Mouse (Mus musculus): Measurements from ENCODE around the gene Inpp5k. TPM values are rescaled to one million over a fixed set of nuclear protein-coding genes. Genes with fewer than 3 reads are reported as not detected.
"Not testable (repeated sequence)": the region's sequence is repeated elsewhere in the genome, so short reads cannot be mapped to it uniquely, and the experiment has no call there.

Inpp5k gene
- polyA plus RNA-seq, 1 experiment, result 15.2 TPM

GRCm38 (mm10) chr11:75594431-75594830 lies 36.4 kb upstream of the Inpp5k start:
- Histone ChIP-seq H3K4me3 (ENCODE audit: insufficient read depth, low read length) (no peak overlapping the region), H3K4me1 (ENCODE audit: control insufficient read depth, insufficient read depth, low read length) (peaks cover 5% of the 10 kb centered on the region; the same call in 1 of the 2 replicates), H3K27ac (ENCODE audit: insufficient read depth, low read length) (no peak overlapping the region)
- TF ChIP-seq CTCF (IDR thresholded peaks at IDR 0.05; ENCODE audit: borderline replicate concordance, insufficient read depth, low read length) (no peak), POLR2A (IDR thresholded peaks at IDR 0.05; ENCODE audit: low read depth, low read length) (no peak)

- H3K4me3 ChIP-seq (ENCODE audit: insufficient read depth, low read length), result no peak overlapping the region
- TF ChIP-seq CTCF (IDR thresholded peaks at IDR 0.05; ENCODE audit: borderline replicate concordance, insufficient read depth, low read length), result no peak
- TF ChIP-seq POLR2A (IDR thresholded peaks at IDR 0.05; ENCODE audit: low read depth, low read length), result no peak
- H3K4me1 ChIP-seq (ENCODE audit: control insufficient read depth, insufficient read depth, low read length), result peaks cover 5% of the 10 kb centered on the region; the same call in 1 of the 2 replicates
- H3K27ac ChIP-seq (ENCODE audit: insufficient read depth, low read length), result no peak overlapping the region
Measured at GRCm38 (mm10) chr11:75595404-75595803, 35.4 kb upstream of the Inpp5k start.

- Histone ChIP-seq H3K27ac (ENCODE audit: insufficient read depth, low read length) (no peak overlapping the region), H3K4me3 (ENCODE audit: insufficient read depth, low read length) (no peak overlapping the region), H3K4me1 (ENCODE audit: control insufficient read depth, insufficient read depth, low read length) (peaks cover 5% of the 10 kb centered on the region; the same call in 1 of the 2 replicates)
- no peak for TF ChIP-seq POLR2A (IDR thresholded peaks at IDR 0.05; ENCODE audit: low read depth, low read length)
Measured at GRCm38 (mm10) chr11:75595816-75596215, 35.0 kb upstream of the Inpp5k start.

GRCm38 (mm10) chr11:75596726-75597255 lies 34.0 kb upstream of the Inpp5k start:
- no peak for TF ChIP-seq CTCF (IDR thresholded peaks at IDR 0.05; ENCODE audit: borderline replicate concordance, insufficient read depth, low read length)
- TF ChIP-seq POLR2A (IDR thresholded peaks at IDR 0.05; ENCODE audit: low read depth, low read length), result no peak
- no peak overlapping the region for H3K4me3 ChIP-seq (ENCODE audit: insufficient read depth, low read length)
- H3K27ac ChIP-seq (ENCODE audit: insufficient read depth, low read length), result no peak overlapping the region
- peaks cover 4% of the 10 kb centered on the region; the same call in 1 of the 2 replicates for H3K4me1 ChIP-seq (ENCODE audit: control insufficient read depth, insufficient read depth, low read length)

GRCm38 (mm10) chr11:75598004-75598403 lies 32.8 kb upstream of the Inpp5k start:
- H3K4me1 ChIP-seq (ENCODE audit: control insufficient read depth, insufficient read depth, low read length), result no peaks in the 10 kb centered on the region
- no peak overlapping the region for H3K27ac ChIP-seq (ENCODE audit: insufficient read depth, low read length)
- no peak for TF ChIP-seq POLR2A (IDR thresholded peaks at IDR 0.05; ENCODE audit: low read depth, low read length)
- no peak for TF ChIP-seq CTCF (IDR thresholded peaks at IDR 0.05; ENCODE audit: borderline replicate concordance, insufficient read depth, low read length)
- H3K4me3 ChIP-seq (ENCODE audit: insufficient read depth, low read length), result no peak overlapping the region

- H3K4me1 ChIP-seq (ENCODE audit: control insufficient read depth, insufficient read depth, low read length); H3K4me3 ChIP-seq (ENCODE audit: insufficient read depth, low read length); H3K27ac ChIP-seq (ENCODE audit: insufficient read depth, low read length): not testable (repeated sequence)
Measured at GRCm38 (mm10) chr11:75599802-75600201, 31.0 kb upstream of the Inpp5k start.

- Histone ChIP-seq H3K27ac (ENCODE audit: insufficient read depth, low read length) (no peak overlapping the region), H3K4me1 (ENCODE audit: control insufficient read depth, insufficient read depth, low read length) (no peaks in the 10 kb centered on the region), H3K4me3 (ENCODE audit: insufficient read depth, low read length) (no peak overlapping the region)
- TF ChIP-seq POLR2A (IDR thresholded peaks at IDR 0.05; ENCODE audit: low read depth, low read length) (no peak), CTCF (IDR thresholded peaks at IDR 0.05; ENCODE audit: borderline replicate concordance, insufficient read depth, low read length) (no peak)
Measured at GRCm38 (mm10) chr11:75604826-75605225, 26.0 kb upstream of the Inpp5k start.

- Histone ChIP-seq H3K4me3 (ENCODE audit: insufficient read depth, low read length) (no peak overlapping the region), H3K27ac (ENCODE audit: insufficient read depth, low read length) (no peak overlapping the region), H3K4me1 (ENCODE audit: control insufficient read depth, insufficient read depth, low read length) (no peaks in the 10 kb centered on the region)
- no peak for TF ChIP-seq POLR2A (IDR thresholded peaks at IDR 0.05; ENCODE audit: low read depth, low read length)
- no peak for TF ChIP-seq CTCF (IDR thresholded peaks at IDR 0.05; ENCODE audit: borderline replicate concordance, insufficient read depth, low read length)
Measured at GRCm38 (mm10) chr11:75605318-75605717, 25.5 kb upstream of the Inpp5k start.

GRCm38 (mm10) chr11:75608776-75609175 lies 22.0 kb upstream of the Inpp5k start:
- H3K4me3 ChIP-seq (ENCODE audit: insufficient read depth, low read length), result no peak overlapping the region
- no peak for TF ChIP-seq POLR2A (IDR thresholded peaks at IDR 0.05; ENCODE audit: low read depth, low read length)
- TF ChIP-seq CTCF (IDR thresholded peaks at IDR 0.05; ENCODE audit: borderline replicate concordance, insufficient read depth, low read length), result no peak
- no peaks in the 10 kb centered on the region for H3K4me1 ChIP-seq (ENCODE audit: control insufficient read depth, insufficient read depth, low read length)
- no peak overlapping the region for H3K27ac ChIP-seq (ENCODE audit: insufficient read depth, low read length)

- no peak for TF ChIP-seq CTCF (IDR thresholded peaks at IDR 0.05; ENCODE audit: borderline replicate concordance, insufficient read depth, low read length)
- no peak for TF ChIP-seq POLR2A (IDR thresholded peaks at IDR 0.05; ENCODE audit: low read depth, low read length)
- no peak overlapping the region for H3K27ac ChIP-seq (ENCODE audit: insufficient read depth, low read length)
- no peaks in the 10 kb centered on the region for H3K4me1 ChIP-seq (ENCODE audit: control insufficient read depth, insufficient read depth, low read length)
- no peak overlapping the region for H3K4me3 ChIP-seq (ENCODE audit: insufficient read depth, low read length)
Measured at GRCm38 (mm10) chr11:75610021-75610420, 20.8 kb upstream of the Inpp5k start.

GRCm38 (mm10) chr11:75614769-75615168 lies 16.0 kb upstream of the Inpp5k start:
- Histone ChIP-seq H3K4me1 (ENCODE audit: control insufficient read depth, insufficient read depth, low read length) (peaks cover 1% of the 10 kb centered on the region; the same call in 1 of the 2 replicates), H3K27ac (ENCODE audit: insufficient read depth, low read length) (no peak overlapping the region), H3K4me3 (ENCODE audit: insufficient read depth, low read length) (no peak overlapping the region)
- TF ChIP-seq CTCF (IDR thresholded peaks at IDR 0.05; ENCODE audit: borderline replicate concordance, insufficient read depth, low read length), result no peak
- TF ChIP-seq POLR2A (IDR thresholded peaks at IDR 0.05; ENCODE audit: low read depth, low read length), result no peak
